Mouse (Mus musculus) fibroblast of lung, adult 2 months (primary cell): ENCODE measurements around the gene Krtap6-2.

Source experiments
- DNase-seq: peaks from one replicate; pipeline ENCODE4 v3.0.0-alpha.2; 2011; ENCODE audit warnings: low read depth

The Krtap6-2 gene

DNA sequence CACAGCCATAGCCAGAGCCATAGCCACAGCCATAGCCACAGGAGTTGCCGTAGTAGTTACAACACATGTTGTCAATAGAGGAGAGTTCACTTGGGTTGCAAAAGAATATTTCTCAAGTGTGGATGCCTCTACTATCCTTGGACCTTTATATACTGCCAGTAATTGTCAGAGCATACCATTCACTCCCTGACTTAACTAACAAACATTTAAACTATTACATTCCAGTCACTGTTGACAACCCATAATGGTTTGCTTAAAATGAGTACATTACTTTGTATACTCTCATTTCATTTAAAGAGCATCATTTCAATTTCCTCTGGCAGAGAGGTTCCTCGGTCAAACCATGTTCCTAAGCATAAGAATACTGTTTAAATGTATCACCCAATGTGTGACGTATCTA, at the start of gene Krtap6-2:
TSS of gene Krtap6-2 (minus strand) at position 101 of the 400 bp plus-strand sequence.
- DNase-seq, result no peak

DNA sequence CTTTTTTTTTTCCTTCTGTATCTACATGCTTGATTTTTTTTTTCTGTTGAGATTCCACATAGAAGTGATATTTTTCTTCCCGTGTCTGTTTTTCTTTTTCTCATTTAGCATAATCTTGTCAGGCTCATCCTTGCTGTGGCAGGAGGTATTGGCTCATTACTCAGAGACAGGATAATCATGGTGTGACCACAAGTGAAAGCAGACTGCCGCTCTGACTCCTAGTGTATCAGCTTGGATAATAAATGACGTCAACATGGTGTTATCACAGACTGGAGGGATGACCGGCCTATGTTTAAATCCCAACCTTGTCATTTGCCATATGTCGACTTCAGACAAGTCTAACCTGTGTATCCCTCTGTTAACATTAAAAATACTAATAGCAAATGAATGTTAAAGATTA, 41.3 kb upstream of the Krtap6-2 start:
- DNase-seq, result no peak

DNA sequence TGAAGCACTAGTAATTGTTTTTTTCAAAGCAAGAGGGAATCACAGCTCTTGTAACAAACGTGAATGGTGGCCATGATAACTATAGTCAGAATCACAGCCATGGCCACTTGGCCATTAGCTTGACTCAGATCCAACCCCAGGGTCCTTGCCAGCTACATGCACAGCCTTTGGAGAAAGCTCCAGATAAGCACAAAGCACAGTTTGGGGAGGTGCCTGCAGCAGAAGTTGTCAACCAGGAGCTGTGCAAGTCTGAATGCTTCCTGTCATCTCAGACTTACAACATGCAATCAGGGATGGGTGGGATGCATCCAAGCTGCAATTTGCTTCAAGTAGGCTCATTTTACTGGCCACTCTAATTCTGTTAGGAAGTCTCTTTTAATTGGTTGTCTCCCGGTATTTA, 9.7 kb upstream of the Krtap6-2 start:
- DNase-seq, result no peak

DNA sequence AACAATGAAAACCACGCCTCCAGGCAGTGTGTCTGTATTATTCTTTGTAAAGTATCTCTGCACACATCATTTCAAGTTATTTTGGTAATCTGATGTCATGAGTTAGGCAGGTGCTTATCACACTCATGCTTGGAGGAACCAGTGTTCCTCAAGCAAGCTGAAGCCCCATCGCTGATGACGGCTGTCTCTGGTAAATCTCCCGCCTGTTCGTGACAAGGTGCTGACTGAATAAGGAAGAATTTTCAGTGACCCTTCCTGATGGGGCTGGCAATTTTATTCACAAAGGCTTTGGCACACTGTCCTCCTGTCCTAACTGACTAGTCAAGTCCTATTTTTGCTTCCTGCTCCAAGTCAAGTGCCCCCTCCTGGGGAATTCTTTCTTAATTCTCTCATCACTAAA, 5.4 kb upstream of the Krtap6-2 start:
- no peak for DNase-seq

DNA sequence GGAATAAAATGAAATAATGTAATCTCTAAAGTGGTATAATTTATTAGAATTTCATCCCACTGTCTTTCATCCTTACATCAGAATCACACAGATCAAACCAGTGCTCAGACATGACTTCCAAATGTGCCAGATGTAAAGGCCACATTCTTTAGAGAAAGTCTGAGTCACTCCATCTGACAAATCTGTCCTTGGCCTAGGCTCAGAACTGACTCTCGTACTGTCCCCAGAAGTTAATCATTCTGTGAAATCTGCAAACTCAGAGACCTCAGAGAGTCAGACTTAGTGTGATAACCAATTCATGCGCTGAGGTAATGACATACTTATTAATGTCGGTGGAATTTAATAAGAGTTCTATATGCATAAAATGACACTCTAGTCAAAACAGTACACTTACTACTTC, 3.6 kb downstream of the Krtap6-2 start:
- DNase-seq, result no peak

DNA sequence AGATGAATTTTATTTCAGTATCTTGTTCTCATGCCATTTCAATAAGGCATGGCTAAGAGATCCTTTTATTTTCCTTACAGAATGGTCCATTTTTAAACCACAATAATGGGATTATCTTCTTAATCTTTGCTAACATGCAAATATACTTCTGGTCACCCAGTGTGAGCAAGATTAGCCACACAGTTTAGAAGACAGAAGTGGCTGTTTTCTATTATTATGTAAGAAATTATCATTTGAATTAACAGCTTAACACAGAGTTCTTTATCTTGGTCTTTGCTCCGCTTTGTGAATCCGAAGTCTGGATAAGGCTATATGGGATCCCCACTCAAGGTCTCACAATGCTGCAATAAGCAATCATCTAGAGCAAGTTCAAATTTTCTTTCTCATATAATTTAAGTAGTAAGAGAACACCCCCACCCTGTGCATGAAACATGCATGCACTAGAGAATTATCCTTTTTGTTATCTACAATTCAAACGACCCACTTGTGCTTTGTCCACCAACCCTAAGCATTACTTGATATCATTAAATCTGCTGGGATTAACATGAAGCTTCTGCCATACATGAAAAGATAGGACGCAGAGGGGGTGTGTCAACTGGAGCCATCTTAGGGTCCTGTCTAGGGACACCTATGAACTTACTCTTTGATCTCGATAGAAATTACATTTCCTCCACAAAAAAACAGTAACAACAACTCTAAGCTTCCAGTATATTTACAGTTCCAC, 9.4 kb downstream of the Krtap6-2 start:
- no peak for DNase-seq

DNA sequence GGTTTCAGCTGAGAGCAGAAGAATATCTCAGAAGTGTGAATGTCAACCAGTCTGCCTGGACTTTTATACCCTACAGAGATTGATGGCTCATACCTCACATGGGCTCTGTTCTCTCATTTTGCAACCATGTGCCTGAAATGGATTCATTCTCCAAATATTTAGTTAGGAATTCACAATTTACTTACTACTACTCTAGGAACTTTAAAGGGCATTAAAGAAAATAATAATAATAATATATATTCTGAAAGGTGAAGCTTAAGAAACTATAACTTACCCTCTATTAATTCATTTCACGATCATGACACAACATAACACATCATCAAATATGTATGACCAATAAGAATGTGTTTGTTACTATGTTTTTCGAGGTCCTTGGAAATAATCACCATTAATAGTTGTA, 16.1 kb downstream of the Krtap6-2 start, which contains the start of gene Krtap21-1:
TSS of gene Krtap21-1 (minus strand) at position 101 of the 400 bp plus-strand sequence.
- no peak for DNase-seq

DNA sequence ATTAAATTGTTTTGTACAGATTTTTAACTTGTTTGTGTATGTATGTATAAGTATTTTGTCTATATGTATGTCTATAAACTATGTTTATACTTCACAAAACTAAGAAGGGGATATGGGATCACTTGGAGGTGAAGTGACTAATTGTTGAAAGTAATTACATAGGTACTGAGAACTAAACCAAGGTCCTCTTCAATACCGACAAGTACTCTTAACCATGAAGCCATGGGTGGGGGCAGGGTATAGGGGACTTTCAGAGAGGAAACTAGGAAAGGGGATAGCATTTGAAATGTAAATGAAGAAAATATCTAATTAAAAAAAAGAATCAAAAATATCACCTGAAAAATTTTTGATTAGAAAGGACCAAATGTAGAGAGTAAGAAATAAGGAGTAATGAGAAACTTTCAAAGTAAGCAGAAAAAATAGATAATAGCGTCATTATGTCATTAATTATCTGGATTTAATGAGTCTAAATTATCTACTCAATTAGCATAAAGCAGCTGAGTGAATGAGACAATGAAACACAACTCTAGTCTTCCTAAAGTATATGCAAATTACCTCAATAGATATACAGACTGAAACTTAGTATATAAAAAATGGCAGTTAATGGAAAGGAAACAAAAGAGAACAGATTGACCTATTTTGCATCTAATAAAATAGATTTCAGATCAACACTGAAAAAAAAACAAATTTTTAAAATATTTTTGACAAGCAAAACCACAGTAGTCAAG, 47.0 kb downstream of the Krtap6-2 start:
- DNase-seq, result no peak
